Mouse (Mus musculus) limb, embryonic 15.5 days (tissue): ENCODE measurements at regions not wholly inside any gene's neighbourhood (a gene's known extent, or its start where the extent isn't known, plus 50 kb on each side); places are given as distances from the start of the nearest gene placed in this dataset.
A peak's percentile ranks its signal among the peaks of the same experiment; 100 is the strongest.

Experiments used
- ATAC-seq: fragments of 200-750 bp; cut with Nextera tagmentation; 2 replicates; pipeline ENCODE4 v1.8.0; 2017; ENCODE audit warnings: low read depth, moderate TSS enrichment; ENCODE audit not compliant: insufficient number of reproducible peaks, low FRiP score, low TSS enrichment
- H3K27ac ChIP-seq: fragments of 300-500 bp; sonication (generic); 2 replicates; pipeline ENCODE4 v1.5.1; 2015; ENCODE audit warnings: moderate library complexity, mild to moderate bottlenecking, inconsistent platforms
- H3K27me3 ChIP-seq: fragments of 300-500 bp; sonication (generic); 2 replicates; pipeline ENCODE4 v1.6.1; 2015; ENCODE audit warnings: inconsistent platforms
- H3K36me3 ChIP-seq: fragments of 300-500 bp; sonication (generic); 2 replicates; pipeline ENCODE4 v1.6.1; 2015; ENCODE audit warnings: inconsistent platforms
- H3K4me1 ChIP-seq: fragments of 300-500 bp; sonication (generic); 2 replicates; pipeline ENCODE4 v1.6.1; 2015; ENCODE audit warnings: inconsistent platforms
- H3K4me2 ChIP-seq: fragments of 300-500 bp; sonication (generic); 2 replicates; pipeline ENCODE4 v1.6.1; 2015; ENCODE audit warnings: mild to moderate bottlenecking, inconsistent platforms
- H3K4me3 ChIP-seq: fragments of 300-500 bp; sonication (generic); 2 replicates; pipeline ENCODE4 v1.5.1; 2015; ENCODE audit warnings: mild to moderate bottlenecking, inconsistent platforms
- H3K9ac ChIP-seq: fragments of 300-500 bp; sonication (generic); 2 replicates; pipeline ENCODE4 v1.6.1; 2015; ENCODE audit warnings: inconsistent platforms
- H3K9me3 ChIP-seq: fragments of 300-500 bp; sonication (generic); 2 replicates; pipeline ENCODE4 v1.6.1; 2016; ENCODE audit warnings: inconsistent platforms
- WGBS: fragments of 180-500 bp; shearing (Covaris S2); methylation state at CpG from one replicate; pipeline ENCODE4 v1.1.7; 2015; 5-methylcytosine and 5-hydroxymethylcytosine counted together

- ATAC-seq: peak; percentile 61; the same call in 1 of the 2 replicates
- no peaks in the 10 kb centered on the region for H3K36me3 ChIP-seq
- no peak overlapping the region for H3K4me2 ChIP-seq
- no peaks in the 10 kb centered on the region for H3K9me3 ChIP-seq
- H3K9ac ChIP-seq: no peak overlapping the region
- no peak overlapping the region for H3K27ac ChIP-seq
- 44% methylated on average over 6 of the region's 6 CpGs for WGBS
- no peak overlapping the region for H3K4me3 ChIP-seq
- no peaks in the 10 kb centered on the region; the same call in 1 of the 2 replicates for H3K4me1 ChIP-seq
- H3K27me3 ChIP-seq: no peaks in the 10 kb centered on the region
Observed at GRCm38 (mm10) chrX:14273628-14274337, 62.8 kb downstream of the H2al1n start.

- Histone ChIP-seq H3K36me3 (no peaks in the 10 kb centered on the region), H3K27me3 (no peaks in the 10 kb centered on the region), H3K9me3 (no peaks in the 10 kb centered on the region), H3K4me3 (no peak overlapping the region), H3K27ac (no peak overlapping the region), H3K4me1 (no peaks in the 10 kb centered on the region), H3K9ac (no peak overlapping the region), H3K4me2 (no peak overlapping the region)
- WGBS: 63% methylated on average over 2 of the region's 2 CpGs
- ATAC-seq: no peak
Observed at GRCm38 (mm10) chrX:14279312-14279711, 68.4 kb downstream of the H2al1n start.

GRCm38 (mm10) chrX:14279736-14280135 lies 68.8 kb downstream of the H2al1n start:
- Histone ChIP-seq H3K4me2 (no peak overlapping the region), H3K36me3 (no peaks in the 10 kb centered on the region), H3K4me3 (no peak overlapping the region), H3K27me3 (no peaks in the 10 kb centered on the region), H3K9me3 (no peaks in the 10 kb centered on the region), H3K9ac (no peak overlapping the region), H3K27ac (no peak overlapping the region), H3K4me1 (no peaks in the 10 kb centered on the region)
- no peak for ATAC-seq

GRCm38 (mm10) chrX:14294890-14295289 lies 83.9 kb downstream of the H2al1n start:
- no peaks in the 10 kb centered on the region for H3K4me1 ChIP-seq
- H3K9me3 ChIP-seq: no peaks in the 10 kb centered on the region
- WGBS: 97% methylated on average over 6 of the region's 6 CpGs
- no peak overlapping the region for H3K4me3 ChIP-seq
- ATAC-seq: no peak
- no peaks in the 10 kb centered on the region for H3K27me3 ChIP-seq
- no peak overlapping the region for H3K27ac ChIP-seq
- no peak overlapping the region for H3K9ac ChIP-seq
- no peak overlapping the region for H3K4me2 ChIP-seq
- no peaks in the 10 kb centered on the region for H3K36me3 ChIP-seq

- ATAC-seq: no peak
- H3K9me3 ChIP-seq: no peaks in the 10 kb centered on the region
- 39% methylated on average over 1 of the region's 1 CpGs for WGBS
Observed at GRCm38 (mm10) chrX:14302125-14302524, 91.2 kb downstream of the H2al1n start.

GRCm38 (mm10) chrX:14312746-14313145 lies 101.8 kb downstream of the H2al1n start:
- Histone ChIP-seq H3K27ac (no peak overlapping the region), H3K4me3 (no peak overlapping the region), H3K36me3 (no peaks in the 10 kb centered on the region), H3K4me1 (no peaks in the 10 kb centered on the region), H3K9me3 (no peaks in the 10 kb centered on the region), H3K4me2 (no peak overlapping the region), H3K9ac (no peak overlapping the region), H3K27me3 (no peaks in the 10 kb centered on the region)
- ATAC-seq: no peak
- WGBS: 67% methylated on average over 1 of the region's 1 CpGs

More at GRCm38 (mm10) chrX:14302125-14302524, 91.2 kb downstream of the H2al1n start:
- H3K27me3 ChIP-seq: no peaks in the 10 kb centered on the region
- H3K9ac ChIP-seq: no peak overlapping the region
- H3K4me1 ChIP-seq: no peaks in the 10 kb centered on the region
- H3K36me3 ChIP-seq: no peaks in the 10 kb centered on the region
- no peak overlapping the region for H3K27ac ChIP-seq
- no peak overlapping the region for H3K4me2 ChIP-seq
- no peak overlapping the region for H3K4me3 ChIP-seq

- Histone ChIP-seq H3K4me3 (no peak overlapping the region), H3K4me1 (no peaks in the 10 kb centered on the region), H3K9ac (no peak overlapping the region), H3K36me3 (no peaks in the 10 kb centered on the region), H3K4me2 (no peak overlapping the region), H3K9me3 (no peaks in the 10 kb centered on the region), H3K27ac (no peak overlapping the region), H3K27me3 (no peaks in the 10 kb centered on the region)
- WGBS: 68% methylated on average over 2 of the region's 2 CpGs
- ATAC-seq: no peak
Observed at GRCm38 (mm10) chrX:14352416-14352815, 141.5 kb downstream of the H2al1n start.

GRCm38 (mm10) chrX:14353366-14353765 lies 142.4 kb downstream of the H2al1n start:
- Histone ChIP-seq H3K36me3 (no peaks in the 10 kb centered on the region), H3K27me3 (no peaks in the 10 kb centered on the region), H3K27ac (no peak overlapping the region), H3K9me3 (no peaks in the 10 kb centered on the region), H3K4me2 (no peak overlapping the region), H3K4me1 (no peaks in the 10 kb centered on the region), H3K9ac (no peak overlapping the region), H3K4me3 (no peak overlapping the region)
- WGBS: 30% methylated on average over 3 of the region's 3 CpGs
- no peak; the same call in 1 of the 2 replicates for ATAC-seq

GRCm38 (mm10) chrX:14356466-14357030 lies 145.6 kb downstream of the H2al1n start:
- 76% methylated on average over 4 of the region's 4 CpGs for WGBS
- H3K9ac ChIP-seq: no peak overlapping the region
- no peaks in the 10 kb centered on the region for H3K9me3 ChIP-seq
- H3K27me3 ChIP-seq: no peaks in the 10 kb centered on the region
- H3K4me2 ChIP-seq: no peak overlapping the region
- no peak overlapping the region for H3K27ac ChIP-seq
- H3K4me3 ChIP-seq: no peak overlapping the region
- no peaks in the 10 kb centered on the region for H3K36me3 ChIP-seq
- H3K4me1 ChIP-seq: no peaks in the 10 kb centered on the region
- ATAC-seq: no peak
